Mouse (Mus musculus) erythroblast, embryonic 14.5 days (primary cell): ENCODE results near the gene Dynlrb1. TPM values are rescaled to one million over a fixed set of nuclear protein-coding genes. Genes with fewer than 3 reads are reported as not detected.

Source experiments
- H3K27me3 ChIP-seq: 2 replicates; pipeline ENCODE4 v1.6.1; 2012; ENCODE audit warnings: inconsistent platforms; ENCODE audit not compliant: control insufficient read depth
- H3K36me3 ChIP-seq: 2 replicates; pipeline ENCODE4 v1.6.1; 2012; ENCODE audit warnings: mild to moderate bottlenecking, inconsistent platforms; ENCODE audit not compliant: control insufficient read depth
- H3K4me1 ChIP-seq: 2 replicates; pipeline ENCODE4 v1.6.1; 2012; ENCODE audit warnings: inconsistent platforms; ENCODE audit not compliant: control insufficient read depth
- H3K4me3 ChIP-seq: replicated peaks from 2 replicates; pipeline ENCODE3; 2012; ENCODE audit warnings: moderate library complexity, mild to moderate bottlenecking, inconsistent platforms
- H3K9me3 ChIP-seq: 2 replicates; pipeline ENCODE4 v1.6.1; 2012; ENCODE audit warnings: low read length, inconsistent platforms, mixed read lengths; ENCODE audit not compliant: control insufficient read depth
- GATA1 ChIP-seq: IDR thresholded peaks from 2 replicates; pipeline ENCODE4 v1.6.1; 2012; ENCODE audit warnings: low read length, inconsistent platforms, mixed read lengths
- TAL1 ChIP-seq: IDR thresholded peaks from 3 replicates; pipeline ENCODE4 v1.6.1; 2012; ENCODE audit warnings: low read length, inconsistent platforms, mixed read lengths
- polyA plus RNA-seq: library from polyadenylated mRNA; stranded (reverse); fragments of >175 nt; gene quantifications from 2 replicates; pipeline ENCODE4 v1.2.3, GENCODE M21; 2012

Dynlrb1 gene
- polyA plus RNA-seq, 1 experiment = 10.3 TPM

DNA sequence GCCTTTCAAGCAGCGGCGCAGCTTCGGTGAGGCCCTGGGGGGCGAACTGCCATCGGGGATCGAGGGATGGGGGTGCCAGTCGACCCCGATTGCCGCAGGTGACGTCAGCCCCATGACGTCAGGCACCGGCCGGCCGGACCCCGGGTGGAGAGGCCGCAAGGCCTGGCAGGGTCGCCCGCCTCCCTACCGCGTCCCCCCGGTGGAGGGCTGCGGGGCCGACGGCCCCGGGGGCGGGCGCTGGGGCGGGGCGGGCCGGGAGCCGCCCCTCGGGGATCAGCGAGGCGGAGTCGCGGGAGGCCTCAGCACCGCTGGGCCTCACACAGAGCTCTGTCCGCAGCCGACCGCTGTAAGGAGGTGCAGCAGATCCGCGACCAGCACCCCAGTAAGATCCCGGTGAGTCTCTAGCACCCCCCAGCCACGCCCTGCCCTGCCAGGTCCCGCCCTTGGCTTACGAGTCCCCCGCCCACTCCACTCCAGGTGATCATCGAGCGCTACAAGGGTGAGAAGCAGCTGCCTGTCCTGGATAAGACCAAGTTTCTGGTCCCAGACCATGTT, 40.4 kb downstream of the Dynlrb1 start:
- Histone ChIP-seq H3K4me3 (peak overlapping the region; percentile 94), H3K36me3 (peaks cover 8% of the 10 kb centered on the region), H3K4me1 (peaks cover 24% of the 10 kb centered on the region), H3K9me3 (no peaks in the 10 kb centered on the region), H3K27me3 (no peaks in the 10 kb centered on the region; the same call in 1 of the 2 replicates)
- TF ChIP-seq TAL1 = no peak
- TF ChIP-seq GATA1 = no peak

DNA sequence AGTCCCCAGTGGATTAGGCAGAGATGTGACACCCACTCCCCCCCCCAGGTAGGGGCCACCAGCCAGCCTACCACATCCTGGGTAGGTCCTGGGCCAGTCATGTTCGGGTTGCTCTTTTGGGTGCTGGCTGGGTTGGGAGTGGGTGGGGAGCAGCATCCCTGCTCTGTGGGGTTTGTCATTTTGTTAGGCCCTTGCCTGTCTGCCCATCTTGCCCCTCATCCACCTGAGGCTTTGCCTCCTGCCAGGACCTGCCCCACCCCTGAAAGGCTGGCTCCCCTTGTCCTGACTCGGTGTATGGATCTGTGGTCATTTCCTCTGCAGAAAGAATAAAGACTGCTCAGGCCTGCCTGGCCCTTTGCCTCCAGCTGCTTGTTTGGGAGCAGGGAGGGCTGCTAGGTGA, 41.4 kb downstream of the Dynlrb1 start:
- Histone ChIP-seq H3K4me1 (peaks cover 24% of the 10 kb centered on the region), H3K36me3 (peaks cover 8% of the 10 kb centered on the region), H3K9me3 (no peaks in the 10 kb centered on the region), H3K27me3 (no peaks in the 10 kb centered on the region; the same call in 1 of the 2 replicates), H3K4me3 (no peak overlapping the region)
- TF ChIP-seq GATA1 = no peak
- no peak for TF ChIP-seq TAL1

DNA sequence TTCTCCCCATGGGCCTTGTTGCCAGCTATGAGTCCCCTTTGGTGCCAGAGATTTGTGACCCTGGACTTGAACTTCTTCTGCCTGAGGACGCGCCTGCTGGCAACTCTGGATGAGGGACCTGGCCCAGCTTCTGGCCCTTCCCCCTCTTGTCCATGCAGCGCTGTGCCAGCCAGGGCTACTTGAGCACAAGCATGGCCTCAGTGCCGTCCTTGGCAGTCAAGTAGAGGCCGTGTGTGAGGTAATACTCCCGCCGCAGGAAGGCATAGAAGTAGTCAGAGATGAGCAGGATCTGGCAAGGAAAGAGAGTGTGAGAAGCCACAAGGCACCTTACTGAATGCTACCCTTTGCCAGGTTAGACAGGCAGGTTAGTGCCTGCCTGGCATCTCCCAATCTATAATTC, 42.0 kb downstream of the Dynlrb1 start:
- H3K36me3 ChIP-seq = peaks cover 12% of the 10 kb centered on the region
- H3K27me3 ChIP-seq = no peaks in the 10 kb centered on the region; the same call in 1 of the 2 replicates
- no peaks in the 10 kb centered on the region for H3K9me3 ChIP-seq
- no peak for TF ChIP-seq GATA1
- no peak for TF ChIP-seq TAL1
- peaks cover 24% of the 10 kb centered on the region for H3K4me1 ChIP-seq
- no peak overlapping the region for H3K4me3 ChIP-seq

DNA sequence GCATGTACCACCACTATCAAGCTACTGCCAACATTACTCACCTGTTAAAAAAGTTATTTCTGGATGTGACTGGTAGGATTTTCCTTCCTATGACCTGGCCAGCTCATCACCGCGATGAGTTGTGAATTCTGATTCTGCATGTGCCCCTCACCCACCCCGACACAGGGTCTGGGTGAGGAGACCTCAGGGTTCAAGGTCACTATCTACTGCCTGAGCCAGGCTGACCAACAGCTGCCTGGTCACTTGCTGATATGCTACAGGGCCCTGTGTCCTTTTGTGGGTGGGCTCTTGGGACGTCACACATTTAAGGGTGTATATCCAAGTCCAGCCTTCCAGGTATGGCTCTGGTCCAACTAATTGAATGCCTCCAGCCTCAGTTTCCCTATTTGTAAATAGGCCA, 42.8 kb downstream of the Dynlrb1 start:
- Histone ChIP-seq H3K9me3 (no peaks in the 10 kb centered on the region), H3K4me3 (no peak overlapping the region), H3K36me3 (peaks cover 20% of the 10 kb centered on the region), H3K4me1 (peaks cover 24% of the 10 kb centered on the region), H3K27me3 (no peaks in the 10 kb centered on the region; the same call in 1 of the 2 replicates)
- TF ChIP-seq GATA1 (no peak), TAL1 (no peak)

DNA sequence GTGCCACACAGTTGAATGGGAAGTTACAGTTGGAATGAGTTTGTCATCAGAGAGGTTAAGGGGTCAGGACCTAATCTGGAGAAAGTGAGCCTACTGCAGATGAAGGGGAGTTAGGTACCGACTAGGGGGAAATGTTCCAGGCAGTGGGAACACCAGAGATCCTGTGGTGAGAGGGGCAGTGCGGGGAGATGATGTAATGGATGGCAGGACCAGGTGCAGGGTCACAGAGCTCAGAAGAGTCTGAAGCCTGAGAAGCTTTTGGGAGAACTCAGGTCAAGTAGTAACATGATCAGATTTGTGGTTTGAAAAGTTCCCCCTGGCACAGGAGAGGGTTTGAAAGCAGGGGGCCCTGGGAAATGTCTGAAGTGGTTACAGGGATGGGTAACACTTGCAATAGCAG, 43.8 kb downstream of the Dynlrb1 start:
- no peak for TF ChIP-seq TAL1
- Histone ChIP-seq H3K4me1 (peaks cover 24% of the 10 kb centered on the region), H3K27me3 (no peaks in the 10 kb centered on the region; the same call in 1 of the 2 replicates), H3K36me3 (peaks cover 26% of the 10 kb centered on the region), H3K4me3 (no peak overlapping the region), H3K9me3 (no peaks in the 10 kb centered on the region)

DNA sequence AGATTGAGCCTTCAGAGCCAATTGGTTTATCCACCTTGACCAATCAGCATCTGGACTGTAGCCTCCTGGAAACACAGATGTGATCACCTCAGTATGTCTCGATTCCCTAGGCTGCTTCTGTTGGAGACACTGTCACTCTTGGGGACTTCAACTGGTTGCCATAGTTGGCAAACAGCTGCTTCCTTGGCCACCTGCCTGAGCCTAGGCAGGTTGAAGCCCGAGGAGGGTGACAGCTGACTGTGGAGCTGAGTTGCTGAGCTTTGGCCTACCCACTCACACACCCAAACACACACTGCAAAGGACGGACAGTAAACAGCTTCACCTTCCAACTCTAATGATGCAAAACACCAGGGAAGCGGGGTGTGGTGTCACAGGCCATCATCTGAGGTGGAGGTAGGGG, 47.5 kb downstream of the Dynlrb1 start:
- peaks cover 23% of the 10 kb centered on the region for H3K36me3 ChIP-seq
- TF ChIP-seq GATA1 (no peak), TAL1 (no peak)
- H3K4me1 ChIP-seq = peaks cover 13% of the 10 kb centered on the region
- no peak overlapping the region for H3K4me3 ChIP-seq
- no peaks in the 10 kb centered on the region for H3K9me3 ChIP-seq
- no peaks in the 10 kb centered on the region for H3K27me3 ChIP-seq

DNA sequence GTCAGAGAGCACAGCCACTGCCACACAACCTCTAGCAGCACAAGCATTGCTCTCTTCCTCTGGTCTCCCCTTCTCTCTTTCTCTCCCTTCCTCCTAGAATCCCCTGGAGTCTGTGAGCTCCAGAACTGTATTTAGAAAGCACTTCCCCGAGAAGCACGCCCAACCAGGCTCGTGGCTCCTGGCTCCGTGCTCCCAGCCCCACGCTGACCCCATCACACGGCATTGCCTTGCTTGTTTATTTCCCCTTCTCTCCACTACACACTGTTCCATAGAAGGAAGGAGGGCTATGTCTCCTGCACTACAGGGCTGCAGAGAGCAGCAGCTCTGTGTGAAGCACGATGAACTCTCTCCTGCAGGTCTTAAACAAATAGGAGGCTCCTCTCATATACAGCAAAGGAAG, 48.3 kb downstream of the Dynlrb1 start:
- Histone ChIP-seq H3K36me3 (peaks cover 24% of the 10 kb centered on the region), H3K4me3 (no peak overlapping the region)

DNA sequence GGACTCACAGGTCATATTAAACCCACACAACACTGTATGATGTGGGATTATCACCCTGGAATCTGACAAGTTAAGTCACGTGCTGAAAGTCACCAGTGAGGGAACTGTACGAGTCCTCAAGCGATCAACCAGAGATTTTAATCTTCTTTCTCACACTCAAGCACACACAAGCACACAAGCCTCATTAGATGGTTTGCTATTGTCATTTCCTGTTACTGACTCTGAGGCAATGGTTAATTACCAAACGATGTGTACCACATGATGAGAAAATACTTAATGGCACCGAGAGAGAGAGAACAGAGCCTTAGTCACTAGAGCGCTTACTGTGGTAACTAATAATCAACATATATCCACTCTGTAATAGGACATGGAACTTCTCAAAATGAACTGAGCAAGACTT, 49.4 kb downstream of the Dynlrb1 start:
- no peak overlapping the region for H3K4me3 ChIP-seq
- no peaks in the 10 kb centered on the region for H3K27me3 ChIP-seq
- H3K9me3 ChIP-seq = no peaks in the 10 kb centered on the region
- H3K36me3 ChIP-seq = peaks cover 26% of the 10 kb centered on the region
- H3K4me1 ChIP-seq = peaks cover 13% of the 10 kb centered on the region
- TF ChIP-seq TAL1 (no peak), GATA1 (no peak)

More for the DNA sequence above, 48.3 kb downstream of the Dynlrb1 start:
- Histone ChIP-seq H3K4me1 (peaks cover 13% of the 10 kb centered on the region), H3K9me3 (no peaks in the 10 kb centered on the region), H3K27me3 (no peaks in the 10 kb centered on the region)
- TF ChIP-seq TAL1 (no peak), GATA1 (no peak)

DNA sequence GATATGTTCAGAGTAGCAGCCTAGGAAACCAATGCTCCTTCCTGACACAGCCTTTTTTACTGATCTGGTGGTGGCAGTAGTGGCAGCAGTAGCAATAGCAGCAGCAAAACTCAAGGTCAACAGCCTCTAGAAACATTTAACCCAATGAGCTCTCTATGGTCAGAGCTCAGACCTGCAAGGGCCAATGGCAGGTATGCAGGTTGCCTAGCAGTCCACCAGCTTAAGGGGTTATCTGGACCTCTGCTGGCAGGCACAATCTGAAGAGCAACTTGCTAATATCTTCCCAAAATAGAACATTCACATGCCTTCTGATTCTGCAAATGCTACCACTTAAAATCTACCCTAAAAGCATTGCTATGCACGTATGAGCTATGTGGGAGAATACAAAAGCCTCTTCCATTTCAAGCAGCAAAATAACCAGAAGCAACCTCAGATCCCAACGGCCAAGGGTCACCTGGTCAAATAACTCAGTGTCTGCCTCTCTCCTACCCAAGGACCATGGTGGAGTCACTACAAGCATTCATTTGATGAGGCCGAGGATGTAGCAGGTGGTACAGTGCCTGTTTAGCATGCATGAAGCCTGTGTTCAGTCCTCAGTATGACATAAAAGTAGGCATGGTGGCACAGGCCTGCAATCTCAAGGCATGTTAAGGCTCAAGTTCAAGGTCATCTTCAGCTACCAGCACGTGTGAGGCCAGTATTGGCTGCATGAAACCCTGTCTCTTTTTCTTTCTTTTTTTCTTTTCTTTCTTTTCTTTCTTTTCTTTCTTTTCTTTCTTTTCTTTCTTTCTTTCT, 51.3 kb downstream of the Dynlrb1 start:
- H3K36me3 ChIP-seq = peaks cover 35% of the 10 kb centered on the region
- no peak overlapping the region for H3K4me3 ChIP-seq
- H3K27me3 ChIP-seq = no peaks in the 10 kb centered on the region
- no peaks in the 10 kb centered on the region for H3K9me3 ChIP-seq
- H3K4me1 ChIP-seq = peaks cover 13% of the 10 kb centered on the region
- no peak for TF ChIP-seq TAL1
- no peak for TF ChIP-seq GATA1

DNA sequence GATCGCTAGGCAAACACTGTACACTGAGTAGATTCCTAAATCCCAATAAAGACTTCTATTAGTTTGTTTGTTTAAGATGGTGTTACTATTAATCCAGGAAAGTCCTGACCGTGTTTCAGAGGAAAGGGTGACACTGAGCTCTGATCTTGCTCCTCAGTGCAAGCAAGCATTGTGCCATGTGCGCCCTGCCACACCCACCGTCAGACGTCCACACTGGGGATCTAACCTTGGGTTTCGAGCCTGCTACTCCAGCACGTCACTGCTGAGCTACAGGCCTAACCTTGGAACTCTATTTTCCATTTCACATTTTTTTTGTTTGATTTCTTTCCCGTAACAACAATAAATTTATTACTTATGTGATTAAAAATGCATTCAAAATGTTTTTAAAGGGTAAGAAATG, 53.7 kb downstream of the Dynlrb1 start:
- TF ChIP-seq GATA1 (no peak), TAL1 (no peak)
- Histone ChIP-seq H3K36me3 (peaks cover 28% of the 10 kb centered on the region), H3K27me3 (no peaks in the 10 kb centered on the region), H3K4me1 (peaks cover 13% of the 10 kb centered on the region), H3K9me3 (no peaks in the 10 kb centered on the region), H3K4me3 (no peak overlapping the region)
